Mouse (Mus musculus) small intestine, adult 2 months (tissue): ENCODE measurements around the gene Arnt. TPM values are rescaled to one million over a fixed set of nuclear protein-coding genes. Genes with fewer than 3 reads are reported as not detected.

Source experiments
- H3K27ac ChIP-seq: fragments of 200-500 bp; 2 replicates; pipeline ENCODE4 v1.5.1; 2012; ENCODE audit warnings: low read depth, low read length, control low read depth, inconsistent platforms; ENCODE audit not compliant: insufficient read depth
- H3K27me3 ChIP-seq: fragments of 200-500 bp; 2 replicates; pipeline ENCODE4 v1.6.1; 2012; ENCODE audit warnings: mild to moderate bottlenecking, moderate library complexity, low read length, inconsistent platforms; ENCODE audit not compliant: control insufficient read depth, insufficient read depth
- H3K36me3 ChIP-seq: fragments of 200-500 bp; 2 replicates; pipeline ENCODE4 v1.6.1; 2012; ENCODE audit warnings: mild to moderate bottlenecking, low read length, control low read depth, inconsistent platforms; ENCODE audit not compliant: control insufficient read depth, insufficient read depth
- H3K4me1 ChIP-seq: fragments of 200-500 bp; 2 replicates; pipeline ENCODE4 v1.6.1; 2012; ENCODE audit warnings: low read length, inconsistent platforms, mixed read lengths; ENCODE audit not compliant: control insufficient read depth, insufficient read depth, insufficient read length
- H3K4me3 ChIP-seq: fragments of 200-500 bp; 2 replicates; pipeline ENCODE4 v1.5.1; 2012; ENCODE audit warnings: low read depth, mild to moderate bottlenecking, control low read depth, inconsistent platforms, low read length, moderate library complexity
- CTCF ChIP-seq: fragments of 200-500 bp; IDR thresholded peaks from 2 replicates; pipeline ENCODE4 v1.5.1; 2012; ENCODE audit warnings: low read depth, mild to moderate bottlenecking, control low read depth, inconsistent platforms, low read length, moderate library complexity, mixed read lengths; ENCODE audit not compliant: insufficient replicate concordance, insufficient read length; ENCODE audit errors: extremely low read depth
- POLR2A ChIP-seq: fragments of 200-500 bp; IDR thresholded peaks from 2 replicates; pipeline ENCODE4 v1.6.1; 2012; ENCODE audit warnings: low read depth, mild to moderate bottlenecking, control low read depth, inconsistent platforms, low read length, moderate library complexity
- WGBS: fragments of 180-500 bp; shearing (Covaris S2); methylation state at CpG from one replicate; pipeline ENCODE4 v1.1.7; 2018; 5-methylcytosine and 5-hydroxymethylcytosine counted together
- polyA plus RNA-seq: library from polyadenylated mRNA; depleted of rRNA; stranded (reverse); fragments of >200 nt; gene quantifications from 2 replicates; pipeline ENCODE4 v1.2.3, GENCODE M21; 2012; rRNA removed

Arnt gene
- polyA plus RNA-seq, 1 experiment = 29.5 TPM

- peaks cover 26% of the 10 kb centered on the region for H3K36me3 ChIP-seq
These were observed 108.0 kb downstream of the Arnt start for GRCm38 (mm10) chr3:95542171-95542570.

GRCm38 (mm10) chr3:95542981-95543380, 108.8 kb downstream of the Arnt start:
- peaks cover 29% of the 10 kb centered on the region for H3K36me3 ChIP-seq
- H3K4me3 ChIP-seq = no peak overlapping the region
- no peaks in the 10 kb centered on the region for H3K4me1 ChIP-seq
- WGBS = 77% methylated on average over 7 of the region's 7 CpGs
- no peak for TF ChIP-seq CTCF
- no peak for TF ChIP-seq POLR2A
- H3K27ac ChIP-seq = no peak overlapping the region
- no peaks in the 10 kb centered on the region for H3K27me3 ChIP-seq

More at GRCm38 (mm10) chr3:95542171-95542570, 108.0 kb downstream of the Arnt start:
- Histone ChIP-seq H3K4me3 (no peak overlapping the region), H3K27ac (no peak overlapping the region), H3K4me1 (no peaks in the 10 kb centered on the region), H3K27me3 (no peaks in the 10 kb centered on the region)
- TF ChIP-seq CTCF (no peak), POLR2A (no peak)

Other genes with a start within 250 kb of the Arnt start
- 2.9 and 7.4 TPM in 2 replicates for gene Gabpb2, start 216.5 kb upstream of the Arnt start, polyA plus RNA-seq
- gene Cdc42se1, start 205.7 kb upstream of the Arnt start, polyA plus RNA-seq = 26.1 and 41.6 TPM in 2 replicates
- 13.1 and 14.0 TPM in 2 replicates for gene Mllt11, start 202.2 kb upstream of the Arnt start, polyA plus RNA-seq
- gene Gm128, start 192.8 kb upstream of the Arnt start, polyA plus RNA-seq = 0.13 and 0.18 TPM in 2 replicates
- gene Bnipl, start 183.2 kb upstream of the Arnt start, polyA plus RNA-seq = 0.16 and 0.58 TPM in 2 replicates
- 58.5 and 89.2 TPM in 2 replicates for gene Mindy1, start 153.0 kb upstream of the Arnt start, polyA plus RNA-seq
- 4.4 and 11.5 TPM in 2 replicates for gene Prune1, start 152.3 kb upstream of the Arnt start, polyA plus RNA-seq
- 0.52 and 0.65 TPM in 2 replicates for gene Anxa9, start 127.2 kb upstream of the Arnt start, polyA plus RNA-seq
- gene Cers2, start 119.6 kb upstream of the Arnt start, polyA plus RNA-seq = 51.3 and 84.0 TPM in 2 replicates
- 3.3 and 5.3 TPM in 2 replicates for gene Setdb1, start 77.2 kb upstream of the Arnt start, polyA plus RNA-seq
- not detected in 2 replicates for gene 4930558C23Rik, start 31.5 kb upstream of the Arnt start, polyA plus RNA-seq
- 0.81 and 0.85 TPM in 2 replicates for gene Ctsk, start 64.9 kb downstream of the Arnt start, polyA plus RNA-seq
- gene Ctss, start 92.4 kb downstream of the Arnt start, polyA plus RNA-seq = 11.4 and 26.7 TPM in 2 replicates
- not detected in 2 replicates for gene Hormad1, start 125.3 kb downstream of the Arnt start, polyA plus RNA-seq
- gene Golph3l, start 154.5 kb downstream of the Arnt start, polyA plus RNA-seq = 1.8 and 4.8 TPM in 2 replicates
- 5.2 and 10.1 TPM in 2 replicates for gene Ensa, start 190.6 kb downstream of the Arnt start, polyA plus RNA-seq
- 119 and 327 TPM in 2 replicates for gene Mcl1, start 224.4 kb downstream of the Arnt start, polyA plus RNA-seq